ENCODE assay signal across 9 mouse cellular contexts in the genomic region with DNA sequence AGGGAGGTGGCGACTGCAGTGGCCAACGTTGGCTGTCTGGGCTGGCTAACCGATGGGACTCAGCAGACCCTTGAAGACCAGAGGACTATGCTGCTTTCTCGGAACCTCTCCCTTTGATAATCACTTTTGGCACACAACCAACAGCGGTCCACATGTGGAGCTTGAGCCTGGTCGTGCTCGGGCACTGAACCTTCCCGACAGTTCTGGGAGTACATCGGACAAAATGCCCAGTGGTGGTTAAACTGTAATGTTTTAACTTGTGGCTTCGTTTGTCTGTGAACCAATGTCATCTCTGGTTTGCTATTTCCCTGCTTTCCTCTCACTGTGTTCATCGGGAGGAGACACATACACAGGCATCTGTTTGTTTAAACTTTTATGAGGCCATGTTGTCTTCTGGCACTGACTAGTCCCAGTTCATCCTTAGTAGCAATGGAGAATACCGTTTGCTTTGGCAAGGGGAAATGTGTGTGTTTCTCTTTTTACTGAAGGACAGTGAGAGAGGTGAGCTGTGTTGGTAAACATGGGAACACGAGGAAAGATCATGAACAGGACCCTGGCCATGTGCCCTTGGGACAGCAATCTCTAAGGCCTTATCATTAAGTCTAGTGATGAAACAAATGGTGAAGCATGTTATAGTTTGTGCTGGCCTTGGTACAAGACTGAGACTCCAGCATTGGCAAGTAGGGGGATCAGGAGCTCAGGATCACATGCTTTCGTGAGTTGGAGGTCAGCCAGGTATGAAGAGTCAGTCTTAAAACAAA.
A peak's percentile ranks its signal among the peaks of the same experiment; 100 is the strongest.
DNase-seq lines count a peak whose midpoint lies in the region; ATAC-seq and TF ChIP-seq lines count a peak whose summit lies in the region.
"Had no signal": no experiment of that assay in that cellular context is flagged by ENCODE, and none has a peak within 500 bp of the region (broad histone marks: within the 10 kb centered on the region; RNA-seq: fewer than 3 reads in every experiment).

No protein-coding gene starts in this region.

- ATAC-seq in erythroblast, adult 5-6 weeks (replicated peaks; ENCODE audit: low FRiP score, poor library complexity, severe bottlenecking): no peak

- no peak for TF ChIP-seq POLR2A in brain, embryonic 14.5 days (IDR thresholded peaks at IDR 0.05; ENCODE audit: borderline replicate concordance, extremely low read depth, insufficient read depth, insufficient read length, poor library complexity, severe bottlenecking)

- TF ChIP-seq CTCF in brain, embryonic 14.5 days (IDR thresholded peaks at IDR 0.05; ENCODE audit: borderline replicate concordance, extremely low read depth, insufficient read depth, insufficient read length): no peak

- peak; percentile 17 for DNase-seq in heart, adult 8-10 months (ENCODE audit: low spot score)
- DNase-seq in heart, postnatal 25 days (ENCODE audit: low spot score): no peak
- peak; percentile 22 for DNase-seq in brain, embryonic 14.5 days (ENCODE audit: low read depth)
- DNase-seq in heart, postnatal 14 days: peak; percentile 2 to 14
- peak; percentile 41 to 62 for DNase-seq in kidney, postnatal 4 days
- no peak for DNase-seq in spleen, adult 18-20 months
- DNase-seq in gastrocnemius, adult 8-10 months (ENCODE audit: low spot score in 2 of 2): no peak
- DNase-seq: right cerebral cortex, adult 18-20 months had no signal

- intact Hi-C loops in heart, postnatal 25 days (cut with DNase I): no loop called here
- intact Hi-C loops in heart, postnatal 14 days (cut with DNase I): no loop called here

Comparison
In these comparisons a context has a peak if more than half of its experiments do, and no peak if none do; other contexts are left out.
1. DNase-seq: peak in heart, adult 8-10 months (single experiment), brain, embryonic 14.5 days (single experiment), heart, postnatal 14 days (2 of 2) and kidney, postnatal 4 days (2 of 2); none in heart, postnatal 25 days (single experiment), spleen, adult 18-20 months (0 of 2) and gastrocnemius, adult 8-10 months (0 of 2).